Mouse (Mus musculus) monocyte, adult 2 months (primary cell): Measurements from ENCODE around the gene Pdk1.
"Not testable (repeated sequence)": the region's sequence is repeated elsewhere in the genome, so short reads cannot be mapped to it uniquely, and the experiment has no call there.

Experiments used
- DNase-seq, 2 experiments: peaks; one replicate each; pipeline ENCODE4 v3.0.0; 2022; ENCODE audit warnings: low spot score in 2 of 2, low read depth in 1 of 2

Gene Pdk1

DNA sequence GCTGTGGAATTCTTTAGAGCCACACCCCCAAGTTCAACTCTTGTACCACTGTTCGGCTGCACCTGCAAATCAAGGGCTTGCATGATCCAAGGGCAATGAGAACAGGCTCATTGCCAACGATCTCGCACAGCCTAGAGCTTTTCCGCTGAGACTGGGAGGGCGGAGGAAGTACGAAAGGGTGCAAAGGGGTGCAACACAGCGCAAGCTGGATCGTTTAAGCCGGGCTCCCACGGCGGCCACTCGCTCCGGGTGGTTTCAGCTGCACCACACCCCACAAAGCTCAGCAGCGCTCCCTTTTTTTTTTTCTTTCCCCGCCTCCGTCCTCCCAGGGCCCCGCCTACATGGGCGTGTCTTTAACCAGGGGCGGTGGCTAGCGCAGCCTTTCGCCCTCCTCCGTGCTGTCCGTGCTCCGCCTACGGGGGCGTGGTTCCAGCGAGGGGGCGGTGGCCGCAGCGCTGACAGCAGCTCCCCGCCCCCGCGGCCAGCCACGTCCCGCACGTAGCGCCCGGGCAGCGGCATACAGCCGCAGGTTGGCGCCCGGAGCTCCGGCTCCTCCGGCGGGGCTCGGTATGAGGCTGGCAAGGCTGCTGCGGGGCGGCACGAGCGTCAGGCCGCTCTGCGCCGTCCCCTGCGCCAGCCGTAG is at the start of gene Pdk1:
TSS of gene Pdk1 (plus strand) at position 424 of the 643 bp plus-strand sequence.
- DNase-seq = peak; percentile 91 to 98

DNA sequence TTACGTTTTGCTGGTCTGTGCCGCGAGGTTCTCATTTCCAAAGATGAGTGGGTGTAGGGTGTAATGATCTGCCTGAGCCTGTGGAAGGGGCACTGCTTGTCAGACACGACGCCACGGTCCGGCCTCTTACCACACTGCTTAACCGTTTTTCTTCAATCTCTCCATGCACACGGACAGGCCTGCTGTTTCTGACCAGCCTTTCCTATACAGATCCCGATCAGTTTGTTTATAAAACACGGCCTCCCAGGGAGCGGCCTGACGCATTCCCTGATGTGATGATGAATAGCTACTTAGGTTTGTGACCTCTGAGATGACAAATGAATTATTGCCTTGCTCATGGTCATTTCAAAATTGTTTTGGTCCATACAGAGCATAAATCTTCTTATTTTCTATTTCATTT is 48.9 kb upstream of the Pdk1 start:
- no peak for DNase-seq

DNA sequence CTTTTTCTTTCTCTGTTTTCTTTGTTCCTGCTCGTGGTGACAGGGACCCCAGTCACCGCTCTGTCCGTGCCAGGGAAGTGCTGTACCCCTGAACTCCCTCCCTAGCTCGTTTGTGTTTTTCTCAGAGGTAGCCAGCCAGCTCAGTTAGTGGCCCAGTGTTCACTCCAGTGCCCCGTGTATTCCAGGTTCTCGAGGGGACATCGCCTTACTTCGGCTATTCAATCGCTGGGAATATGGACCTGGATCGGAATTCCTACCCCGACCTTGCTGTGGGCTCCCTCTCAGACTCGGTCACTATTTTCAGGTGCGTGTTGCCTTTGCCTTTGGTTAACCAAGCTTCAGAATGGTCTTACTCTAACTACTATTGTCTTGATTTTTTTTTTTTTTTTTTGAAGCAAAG is 45.3 kb upstream of the Pdk1 start:
- DNase-seq = no peak

DNA sequence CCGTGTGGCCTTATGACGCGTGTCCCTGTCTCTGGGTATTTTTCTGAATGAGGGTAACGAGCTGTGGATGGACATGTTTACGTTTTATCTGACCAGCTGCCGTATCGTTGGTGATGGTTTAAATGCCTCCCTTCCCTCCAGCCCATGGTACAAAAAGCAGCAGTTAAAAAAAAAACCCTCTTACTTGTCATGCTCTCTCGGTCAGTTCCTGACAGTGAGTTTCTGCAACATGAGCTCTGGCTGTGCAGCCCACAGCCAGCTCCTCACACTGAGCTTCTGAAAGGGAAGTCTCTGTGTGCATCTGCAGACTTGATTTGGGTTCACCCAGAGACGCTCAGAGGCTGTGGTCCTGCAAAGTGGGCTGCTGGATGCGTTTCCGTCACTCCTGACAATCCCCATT is 44.1 kb upstream of the Pdk1 start:
- DNase-seq = no peak

DNA sequence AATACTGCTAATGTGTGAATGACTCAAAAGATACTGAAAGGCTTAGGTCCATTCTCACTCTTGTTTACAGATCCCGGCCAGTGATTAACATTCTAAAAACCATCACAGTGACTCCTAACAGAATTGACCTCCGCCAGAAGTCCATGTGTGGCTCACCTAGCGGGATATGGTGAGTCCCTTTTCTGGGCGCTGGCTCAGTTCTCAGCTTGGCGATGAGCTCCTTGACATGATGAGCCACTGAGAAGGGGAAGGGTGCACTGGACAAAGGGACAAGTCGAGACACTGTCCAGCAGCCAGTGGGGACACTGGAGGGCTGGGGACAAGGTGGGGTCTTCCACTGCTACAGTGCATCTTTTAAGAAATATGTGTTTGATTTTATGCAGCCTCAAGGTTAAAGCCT is 39.4 kb upstream of the Pdk1 start:
- no peak for DNase-seq

DNA sequence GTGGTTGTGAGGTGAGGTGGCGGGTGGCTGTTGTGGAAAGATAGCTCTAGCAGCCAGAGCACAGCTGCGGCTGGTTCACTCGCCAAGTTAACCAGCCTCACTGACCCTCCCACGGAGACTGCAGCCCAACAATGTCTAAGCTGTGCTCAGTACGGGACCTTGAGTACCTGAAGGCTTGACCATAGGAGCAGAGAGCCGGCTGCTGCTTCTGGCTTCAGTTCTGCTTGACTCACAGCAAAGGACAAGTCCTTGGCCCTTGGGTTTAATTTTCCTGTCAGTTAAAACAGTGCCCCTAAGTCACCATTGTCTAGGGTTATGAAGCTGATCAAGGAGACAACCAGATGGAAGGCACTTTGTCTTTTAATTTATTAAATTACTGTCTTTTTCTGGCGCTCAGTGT is 38.7 kb upstream of the Pdk1 start:
- no peak for DNase-seq

DNA sequence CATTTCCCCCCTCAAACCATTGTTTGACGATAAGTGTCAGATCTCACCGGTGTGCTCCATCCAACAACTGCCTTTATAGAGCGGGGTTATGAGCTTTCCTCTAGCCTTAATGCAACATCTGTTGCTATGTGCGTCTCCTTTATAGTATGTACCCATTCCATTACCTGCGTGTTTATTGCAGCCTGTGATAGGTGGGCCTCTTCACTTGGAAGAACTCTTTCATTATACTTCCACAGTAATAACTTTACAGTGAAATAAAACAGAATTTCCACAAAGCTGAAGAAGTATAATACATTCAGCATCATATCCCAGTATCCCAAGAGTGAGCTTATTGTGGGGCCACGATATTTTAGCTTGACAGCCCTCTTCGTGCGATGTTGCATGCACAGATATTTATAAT is 37.5 kb upstream of the Pdk1 start:
- no peak for DNase-seq

DNA sequence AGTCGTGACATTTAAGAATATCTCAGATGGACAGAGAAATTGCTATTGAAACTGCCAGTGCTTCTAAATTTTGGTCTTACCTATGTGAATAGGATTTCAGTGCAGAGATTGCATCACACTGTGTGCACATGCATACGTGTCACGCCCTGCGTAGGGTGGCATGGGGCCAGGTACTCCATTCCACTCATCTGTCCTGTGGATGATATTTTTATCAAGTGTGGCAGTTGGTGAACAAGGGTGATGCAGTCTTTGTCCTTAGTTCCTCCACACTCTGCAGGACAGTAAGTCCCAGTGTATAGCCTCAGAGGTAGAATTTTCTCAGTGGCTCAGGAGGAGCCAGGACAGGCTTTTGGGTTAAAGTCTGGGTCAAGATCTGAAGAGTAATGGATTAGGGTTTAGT is 36.8 kb upstream of the Pdk1 start:
- DNase-seq = no peak

GRCm38 (mm10) chr2:71837261-71837660 is 35.8 kb upstream of the Pdk1 start:
- no peak for DNase-seq

DNA sequence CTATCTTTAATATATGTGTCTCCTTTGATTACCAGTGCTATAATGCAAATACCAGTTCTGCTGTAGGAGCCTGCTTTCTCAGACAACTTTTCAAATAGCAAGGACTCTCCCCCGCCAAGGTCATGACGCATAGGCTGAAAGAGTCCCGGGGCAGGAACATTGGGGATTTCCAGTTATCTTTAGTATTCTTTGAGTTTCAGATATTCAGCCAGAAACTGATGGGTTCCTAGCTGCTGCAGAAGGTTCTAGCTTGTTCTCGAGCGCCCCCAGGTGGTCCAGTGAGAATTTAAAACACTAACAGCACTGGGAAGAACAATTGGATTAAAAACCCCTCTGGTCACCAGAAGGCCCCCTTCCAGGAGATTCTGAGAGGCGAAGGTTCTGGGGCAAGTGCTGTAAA is 35.2 kb upstream of the Pdk1 start:
- peak in 1 of 2 experiments; percentile 24 for DNase-seq

- DNase-seq = peak; percentile 11 to 17
Measured at GRCm38 (mm10) chr2:71843316-71843715, 29.7 kb upstream of the Pdk1 start.

DNA sequence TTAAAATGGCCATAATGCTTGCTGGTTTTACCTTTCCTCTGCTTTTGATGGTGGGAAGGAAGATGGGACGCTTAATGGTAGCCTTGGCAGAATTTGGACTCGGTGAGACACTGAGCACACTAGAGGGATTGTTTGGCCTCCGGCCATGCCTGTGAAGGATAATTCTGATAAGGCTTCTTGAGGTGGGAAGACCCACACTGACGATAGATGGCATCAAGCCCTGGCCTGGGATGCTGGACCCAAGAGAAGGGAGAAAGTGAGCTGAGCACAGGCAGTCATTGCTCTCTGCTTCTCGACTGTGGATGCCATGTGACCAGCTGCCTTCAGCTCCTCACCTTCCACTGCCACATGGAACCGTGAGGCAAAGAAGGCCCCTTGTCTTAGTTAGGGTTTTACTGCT is 28.1 kb upstream of the Pdk1 start:
- DNase-seq = no peak

DNA sequence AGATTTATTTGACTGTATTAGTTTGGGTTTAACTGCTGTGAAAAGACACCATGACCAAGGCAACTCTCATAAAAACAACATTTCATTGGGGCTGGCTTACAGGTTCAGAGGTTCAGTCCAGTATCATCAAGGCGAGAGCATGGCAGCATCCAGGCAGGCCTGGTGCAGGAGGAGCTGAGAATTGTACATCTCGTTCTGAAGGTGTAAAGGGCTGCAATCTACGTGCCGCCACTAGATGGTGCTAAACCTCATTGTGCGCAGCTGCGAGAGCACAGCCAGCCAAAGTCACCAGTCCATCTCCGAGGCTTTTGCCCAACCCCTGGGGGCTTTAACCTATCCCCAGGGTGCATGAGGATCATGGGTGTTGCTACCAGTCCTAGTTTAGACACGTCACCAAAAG is 20.9 kb upstream of the Pdk1 start:
- DNase-seq = not testable (repeated sequence)

- DNase-seq = no peak
Measured at GRCm38 (mm10) chr2:71855076-71855475, 17.9 kb upstream of the Pdk1 start.

DNA sequence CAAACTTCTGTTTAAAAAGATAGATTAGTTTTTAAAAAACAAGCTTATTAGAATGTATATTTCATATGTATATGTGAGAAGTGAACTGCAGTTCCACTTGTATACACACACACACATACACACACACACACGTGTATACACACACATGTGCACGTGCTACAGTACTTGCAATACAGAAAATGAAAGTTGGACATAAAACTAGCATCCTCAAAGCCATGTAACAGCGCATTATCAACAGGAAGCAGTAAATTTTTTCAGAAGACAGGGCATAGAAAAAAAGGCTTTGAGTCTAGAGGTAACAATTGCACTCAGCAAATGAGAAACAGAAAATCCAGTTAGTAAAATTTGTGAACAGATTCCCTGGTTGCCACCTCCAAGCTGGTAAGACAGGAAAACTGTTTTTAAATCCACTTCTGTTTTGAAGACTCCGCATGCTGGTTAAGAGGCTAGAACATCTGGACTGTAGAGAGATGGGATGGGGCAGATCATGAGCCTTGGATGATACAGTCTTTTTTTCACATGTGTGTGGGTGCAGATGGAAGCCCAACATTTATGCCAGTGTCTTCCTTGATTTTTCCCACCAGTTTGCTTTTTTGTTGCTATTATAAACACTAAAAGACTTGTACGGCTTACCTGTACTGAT is 9.4 kb upstream of the Pdk1 start:
- no peak for DNase-seq

DNA sequence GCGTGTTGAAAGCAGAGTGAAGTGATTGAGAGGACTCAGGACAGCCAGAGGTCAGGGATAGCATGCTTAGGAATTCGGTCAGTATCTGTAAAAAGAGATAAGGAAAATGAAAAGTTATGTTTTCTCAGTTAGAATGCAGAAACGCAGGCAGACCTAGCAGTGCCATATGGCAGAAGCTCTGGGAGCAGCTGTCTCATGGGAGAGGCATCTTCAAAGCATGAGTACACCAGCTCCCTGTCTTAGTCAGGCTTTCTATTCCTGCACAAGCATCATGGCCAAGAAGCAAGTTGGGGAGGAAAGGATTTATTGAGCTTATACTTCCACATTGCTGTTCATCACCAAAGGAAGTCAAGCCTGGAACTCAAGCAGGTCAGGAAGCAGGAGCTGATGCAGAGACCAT is 8.0 kb upstream of the Pdk1 start:
- DNase-seq = no peak

DNA sequence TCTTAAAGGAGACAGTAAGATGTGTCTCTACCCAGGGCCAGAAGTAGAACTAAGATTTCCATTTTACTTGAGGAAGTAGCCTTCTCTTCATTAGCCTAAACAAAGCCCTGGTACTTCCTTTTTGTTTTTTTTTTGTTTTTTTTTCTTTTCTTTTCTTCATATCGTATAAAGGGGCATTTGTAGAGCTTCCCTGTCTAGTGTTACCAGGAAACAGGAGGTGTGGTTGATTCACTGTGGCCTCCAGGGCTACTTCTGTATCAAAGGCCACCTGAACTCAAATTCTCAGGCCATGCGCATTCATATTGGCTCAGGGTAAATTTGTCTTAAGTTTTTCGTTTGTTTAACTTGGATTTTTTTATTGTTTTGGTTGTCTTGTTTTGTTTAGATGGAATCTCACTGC is 7.1 kb upstream of the Pdk1 start:
- no peak for DNase-seq

DNA sequence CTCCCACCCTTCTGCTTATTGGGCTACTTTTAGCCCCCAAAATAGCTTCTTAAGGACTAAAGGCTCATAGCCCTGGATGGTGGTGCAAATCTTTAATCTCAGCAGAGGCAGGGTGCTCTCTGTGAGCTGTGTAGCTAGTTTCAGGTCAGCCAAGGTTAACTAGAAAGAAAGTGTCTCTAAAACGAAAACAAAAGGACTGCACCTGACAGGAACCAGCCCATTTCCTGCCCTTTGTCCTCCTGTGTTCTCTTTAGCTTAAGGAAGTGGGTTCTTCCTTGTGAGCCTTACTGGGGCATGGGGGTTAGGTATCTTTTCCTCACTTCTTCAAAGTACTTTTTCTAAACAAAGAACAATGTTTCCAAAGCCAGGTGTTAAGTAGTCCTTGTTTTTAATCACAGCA is 6.5 kb upstream of the Pdk1 start:
- no peak for DNase-seq

GRCm38 (mm10) chr2:71867019-71867418 is 6.0 kb upstream of the Pdk1 start:
- DNase-seq = no peak

DNA sequence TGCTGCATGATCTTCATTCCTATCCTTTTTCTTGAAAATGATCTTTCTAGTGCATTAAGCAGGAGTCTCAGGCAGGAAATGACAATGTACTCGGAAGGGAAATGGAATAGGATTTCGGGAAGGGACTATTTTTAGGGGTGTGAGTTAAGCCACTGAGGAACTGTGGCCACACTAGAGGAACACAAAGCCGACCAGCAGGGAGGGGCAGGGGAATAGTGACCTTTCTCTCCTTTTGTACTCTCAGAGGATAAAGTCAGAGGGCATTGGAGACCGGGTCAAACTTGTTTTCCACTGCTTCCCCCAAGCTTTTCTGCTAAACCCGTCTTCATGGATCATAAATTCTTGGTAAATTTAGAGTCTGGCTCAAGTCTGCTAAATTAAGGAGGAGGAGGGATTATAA is 5.5 kb upstream of the Pdk1 start:
- no peak for DNase-seq

DNA sequence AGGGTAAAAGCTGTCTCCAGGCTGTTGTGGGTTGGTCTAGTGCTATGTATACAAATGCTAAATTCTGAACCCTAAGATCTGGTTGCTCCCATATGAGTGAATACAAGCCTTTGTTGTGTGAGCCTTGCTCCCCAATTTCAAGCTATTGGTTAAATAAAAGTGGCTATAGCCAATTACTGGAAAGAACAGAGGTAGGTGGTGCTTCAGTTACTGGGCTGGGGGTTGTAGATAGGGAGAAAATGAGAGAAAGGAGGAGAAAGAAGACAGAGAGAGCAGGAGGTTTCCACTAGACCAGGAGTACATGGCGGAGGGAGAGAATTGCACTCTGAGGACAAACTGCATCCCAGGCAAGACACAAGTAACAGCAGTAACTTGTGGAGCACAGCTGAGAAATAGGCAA is 4.8 kb upstream of the Pdk1 start:
- no peak for DNase-seq

DNA sequence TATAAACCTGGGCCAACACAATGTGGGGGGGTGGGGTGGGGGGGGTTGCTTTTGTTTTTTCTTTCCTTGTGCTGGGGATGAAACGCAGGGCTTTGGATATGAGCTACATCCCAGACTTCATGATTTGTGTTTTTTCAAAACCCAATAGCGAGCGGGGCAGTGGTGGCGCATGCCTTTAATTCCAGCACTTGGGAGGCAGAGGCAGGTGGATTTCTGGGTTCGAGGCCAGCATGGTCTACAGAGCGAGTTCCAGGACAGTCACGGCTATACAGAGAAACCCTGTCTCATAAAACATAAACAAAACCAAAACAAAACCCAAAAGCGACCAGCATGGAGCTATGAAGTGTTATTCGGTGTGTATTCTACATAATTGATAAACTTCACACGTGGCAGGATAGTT is 883 bp upstream of the Pdk1 start:
- no peak for DNase-seq
